Mouse (Mus musculus): ENCODE data around the gene Crebbp.

GRCm38 (mm10) chr16:4045524-4045923, 168.3 kb downstream of the Crebbp start:
- TF ChIP-seq CTCF (IDR thresholded peaks at IDR 0.05; ENCODE audit: low read depth, low read length): no peak
- no peak for TF ChIP-seq POLR2A (IDR thresholded peaks at IDR 0.05; ENCODE audit: extremely low read depth, insufficient read depth, low read length)
